10 mouse cellular contexts compared by ENCODE assay signal in the genomic region with DNA sequence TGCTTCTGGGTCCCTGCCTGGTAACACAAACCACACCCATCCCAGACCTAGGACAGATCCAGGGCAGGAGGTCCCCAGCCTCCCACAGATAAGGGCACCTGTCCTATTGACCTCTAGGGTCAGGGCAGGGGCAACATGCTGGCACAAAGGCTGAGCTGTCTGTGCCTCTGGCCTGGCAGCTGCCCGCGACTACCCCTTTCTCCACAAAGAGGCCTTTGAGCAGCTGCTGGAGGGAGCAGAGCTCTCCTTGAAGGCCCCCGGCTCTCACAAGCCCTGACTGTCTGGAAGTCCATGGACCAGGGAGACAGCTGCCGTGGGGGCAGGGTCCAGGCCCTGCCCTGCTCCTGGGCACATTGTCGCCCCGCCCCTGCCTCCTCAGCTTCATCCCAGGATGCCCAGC. TPM values are rescaled to one million over a fixed set of nuclear protein-coding genes. Genes with fewer than 3 reads are reported as not detected.
DNase-seq lines count a peak whose midpoint lies in the region; ATAC-seq lines count a peak whose summit lies in the region.
"Had no signal": no experiment of that assay in that cellular context is flagged by ENCODE, and none has a peak within 500 bp of the region (broad histone marks: within the 10 kb centered on the region; RNA-seq: fewer than 3 reads in every experiment).

No protein-coding gene starts in this region.

- H3K36me3 ChIP-seq in forebrain, embryonic 10.5 days (replicated peaks): no peaks in the 10 kb centered on the region
- no peaks in the 10 kb centered on the region for H3K36me3 ChIP-seq in forebrain, embryonic 11.5 days (ENCODE audit: control insufficient read depth, insufficient read depth, low read length)
- H3K36me3 ChIP-seq in stomach, embryonic 15.5 days: no peaks in the 10 kb centered on the region

- peak overlapping the region; percentile 58 for H3K27ac ChIP-seq in forebrain, embryonic 10.5 days
- no peak overlapping the region for H3K27ac ChIP-seq in forebrain, embryonic 11.5 days (ENCODE audit: low read depth, low read length)
- 0 out of 2 replicates have a peak overlapping the region, but pooled peaks have one; percentile 2 for H3K27ac ChIP-seq in stomach, embryonic 15.5 days

- peaks cover 99% of the 10 kb centered on the region for H3K27me3 ChIP-seq in forebrain, embryonic 10.5 days (ENCODE audit: poor library complexity, severe bottlenecking)
- H3K27me3 ChIP-seq in forebrain, embryonic 11.5 days (ENCODE audit: control insufficient read depth, insufficient read depth, low read length): peaks cover 3% of the 10 kb centered on the region; the same call in 1 of the 2 replicates
- no peaks in the 10 kb centered on the region; the same call in 1 of the 2 replicates for H3K27me3 ChIP-seq in stomach, embryonic 15.5 days (replicated peaks)

- H3K9ac ChIP-seq in forebrain, embryonic 11.5 days (ENCODE audit: low read length): no peak overlapping the region; the same call in 1 of the 2 replicates
- no peak overlapping the region for H3K9ac ChIP-seq in stomach, embryonic 15.5 days

- no peaks in the 10 kb centered on the region; the same call in 1 of the 2 replicates for H3K9me3 ChIP-seq in forebrain, embryonic 10.5 days
- H3K9me3 ChIP-seq in forebrain, embryonic 11.5 days (ENCODE audit: control insufficient read depth, low read length): no peaks in the 10 kb centered on the region
- no peaks in the 10 kb centered on the region for H3K9me3 ChIP-seq in stomach, embryonic 15.5 days

- ATAC-seq in forebrain, embryonic 11.5 days (replicated peaks; ENCODE audit: low FRiP score): no peak
- peak; percentile 36; the same call in 1 of the 2 replicates for ATAC-seq in stomach, embryonic 15.5 days (ENCODE audit: insufficient read depth, low FRiP score, low read depth)

- 68% methylated on average over 6 of the region's 6 CpGs for WGBS in forebrain, embryonic 10.5 days
- WGBS in forebrain, embryonic 11.5 days: 60% methylated on average over 6 of the region's 6 CpGs
- WGBS in stomach, embryonic 15.5 days: 80% methylated on average over 6 of the region's 6 CpGs

- no peak for DNase-seq in forebrain, embryonic 10.5 days (ENCODE audit: extremely low spot score, low spot score)
- no peak for DNase-seq in forebrain, embryonic 11.5 days (ENCODE audit: low spot score)
- peak; percentile 75 to 83 for DNase-seq in right cerebral cortex, postnatal 10 days (ENCODE audit: low spot score in 2 of 2)
- no peak for DNase-seq in right cerebral cortex, postnatal 25 days
- peak; percentile 43 to 63 for DNase-seq in layer of hippocampus, postnatal 36 days
- no peak for DNase-seq in embryo, embryonic 9.5 days (ENCODE audit: extremely low spot score)
- DNase-seq in embryo, embryonic 10.5 days (ENCODE audit: low spot score): no peak
- DNase-seq: cerebellum, adult 2 months had no signal

- H3K4me3 ChIP-seq in forebrain, embryonic 10.5 days: no peak overlapping the region
- H3K4me3 ChIP-seq in forebrain, embryonic 11.5 days (ENCODE audit: low read depth, low read length): no peak overlapping the region
- H3K4me3 ChIP-seq in stomach, embryonic 15.5 days (replicated peaks): no peak overlapping the region

- H3K4me1 ChIP-seq in forebrain, embryonic 10.5 days: peaks cover 84% of the 10 kb centered on the region
- H3K4me1 ChIP-seq in forebrain, embryonic 11.5 days (replicated peaks; ENCODE audit: control insufficient read depth, insufficient read depth, low read length): peaks cover 31% of the 10 kb centered on the region
- H3K4me1 ChIP-seq in stomach, embryonic 15.5 days: peaks cover 30% of the 10 kb centered on the region; the same call in 1 of the 2 replicates

- H3K4me2 ChIP-seq in forebrain, embryonic 11.5 days (ENCODE audit: low read depth, low read length, severe bottlenecking): no peak overlapping the region
- no peak overlapping the region for H3K4me2 ChIP-seq in stomach, embryonic 15.5 days

RNA-seq across cellular contexts. Expression of gene Flrt1, which starts 49.7 kb away (rescaled TPM):
- polyA plus RNA-seq in forebrain, embryonic 10.5 days (2016; fragmentation: Nextera tagmentation; extraction: Ambion mirVana): 4.0 and 4.8 TPM in 2 replicates
- polyA plus RNA-seq in forebrain, embryonic 11.5 days (2014; fragmentation: Nextera tagmentation; extraction: Ambion mirVana): 7.7 and 9.0 TPM in 2 replicates
- 10 to 100 TPM; 18.4 to 18.6 TPM for total RNA-seq in layer of hippocampus, postnatal 36 days (2021)
- polyA plus RNA-seq in stomach, embryonic 15.5 days (2015; fragmentation: Nextera tagmentation; extraction: Ambion mirVana): 3.5 and 4.2 TPM in 2 replicates
- total RNA-seq: megakaryocyte-erythroid progenitor cell, adult 5-6 weeks had no signal

RNA-seq across cellular contexts. Expression of gene Otub1, which starts 50.9 kb away (rescaled TPM):
- 275 and 280 TPM in 2 replicates for polyA plus RNA-seq in forebrain, embryonic 10.5 days (2016; fragmentation: Nextera tagmentation; extraction: Ambion mirVana)
- polyA plus RNA-seq in forebrain, embryonic 11.5 days (2014; fragmentation: Nextera tagmentation; extraction: Ambion mirVana): 238 and 256 TPM in 2 replicates
- 100 to 1,000 TPM; 282 to 286 TPM for total RNA-seq in layer of hippocampus, postnatal 36 days (2021)
- 163 and 169 TPM in 2 replicates for polyA plus RNA-seq in stomach, embryonic 15.5 days (2015; fragmentation: Nextera tagmentation; extraction: Ambion mirVana)

Comparison
In these comparisons a context has a peak if more than half of its experiments do, and no peak if none do; other contexts are left out.
1. DNase-seq: peak in right cerebral cortex, postnatal 10 days (2 of 2) and layer of hippocampus, postnatal 36 days (2 of 2); none in forebrain, embryonic 10.5 days (single experiment), forebrain, embryonic 11.5 days (single experiment), right cerebral cortex, postnatal 25 days (single experiment), embryo, embryonic 9.5 days (single experiment) and embryo, embryonic 10.5 days (single experiment).